Mouse (Mus musculus) kidney, adult 2 months (tissue): ENCODE results near the gene D430041D05Rik. TPM values are rescaled to one million over a fixed set of nuclear protein-coding genes. Genes with fewer than 3 reads are reported as not detected.
A peak's percentile ranks its signal among the peaks of the same experiment; 100 is the strongest.

Experiments used
- DNase-seq: peaks from one replicate; pipeline ENCODE4 v3.0.0; 2021
- H3K27ac ChIP-seq: fragments of 200-500 bp; 2 replicates; pipeline ENCODE4 v1.5.1; 2012; ENCODE audit warnings: low read depth, low read length, control low read depth, inconsistent platforms; ENCODE audit not compliant: insufficient read depth
- H3K27me3 ChIP-seq: fragments of 200-500 bp; replicated peaks from 2 replicates; pipeline ENCODE4 v1.6.1; 2012; ENCODE audit warnings: mild to moderate bottlenecking, moderate library complexity, low read length, inconsistent platforms; ENCODE audit not compliant: control insufficient read depth, insufficient read depth
- H3K36me3 ChIP-seq: fragments of 200-500 bp; 2 replicates; pipeline ENCODE4 v1.6.1; 2012; ENCODE audit warnings: mild to moderate bottlenecking, moderate library complexity, low read length, inconsistent platforms; ENCODE audit not compliant: control insufficient read depth, insufficient read depth
- H3K4me1 ChIP-seq: fragments of 200-500 bp; 2 replicates; pipeline ENCODE4 v1.6.1; 2011; ENCODE audit warnings: low read length; ENCODE audit not compliant: control insufficient read depth, insufficient read depth
- H3K4me3 ChIP-seq: fragments of 200-500 bp; 2 replicates; pipeline ENCODE4 v1.5.1; 2011; ENCODE audit warnings: mild to moderate bottlenecking, low read depth, low read length, control low read depth; ENCODE audit not compliant: insufficient read depth
- CTCF ChIP-seq: fragments of 200-500 bp; conservative IDR thresholded peaks from 2 replicates; pipeline ENCODE4 v1.5.1; 2011; ENCODE audit warnings: low read depth, mild to moderate bottlenecking, control low read depth, low read length, moderate library complexity, mixed read lengths; ENCODE audit not compliant: insufficient read depth, insufficient read length
- POLR2A ChIP-seq: fragments of 200-500 bp; IDR thresholded peaks from one replicate; pipeline ENCODE4 v1.6.1; 2011; ENCODE audit warnings: low read depth, low read length, control low read depth
- WGBS: fragments of 180-500 bp; shearing (Covaris S2); methylation state at CpG from one replicate; pipeline ENCODE4 v1.1.7; 2018; 5-methylcytosine and 5-hydroxymethylcytosine counted together
- polyA plus RNA-seq: library from polyadenylated mRNA; depleted of rRNA; stranded (reverse); fragments of >200 nt; gene quantifications from 2 replicates; pipeline ENCODE4 v1.2.3, GENCODE M21; 2012

D430041D05Rik gene
- polyA plus RNA-seq, 1 experiment, result 0.02 TPM

- WGBS, result 82% methylated on average over 8 of the region's 8 CpGs
- Histone ChIP-seq H3K27ac (no peak overlapping the region), H3K4me1 (no peaks in the 10 kb centered on the region), H3K27me3 (no peaks in the 10 kb centered on the region), H3K4me3 (no peak overlapping the region), H3K36me3 (no peaks in the 10 kb centered on the region)
- no peak for DNase-seq
- TF ChIP-seq POLR2A (no peak), CTCF (no peak)
Measured at GRCm38 (mm10) chr2:104316483-104316882, 94.3 kb downstream of the D430041D05Rik start.

- WGBS, result 49% methylated on average over 6 of the region's 6 CpGs
- H3K4me1 ChIP-seq, result no peaks in the 10 kb centered on the region
- H3K4me3 ChIP-seq, result no peak overlapping the region
- TF ChIP-seq POLR2A (no peak), CTCF (no peak)
- no peak overlapping the region for H3K27ac ChIP-seq
- no peak for DNase-seq
- H3K36me3 ChIP-seq, result no peaks in the 10 kb centered on the region
- H3K27me3 ChIP-seq, result no peaks in the 10 kb centered on the region
Measured at GRCm38 (mm10) chr2:104313246-104313645, 97.6 kb downstream of the D430041D05Rik start.

- Histone ChIP-seq H3K27ac (no peak overlapping the region), H3K36me3 (no peaks in the 10 kb centered on the region), H3K4me1 (no peaks in the 10 kb centered on the region), H3K27me3 (no peaks in the 10 kb centered on the region), H3K4me3 (no peak overlapping the region)
- no peak for DNase-seq
- no peak for TF ChIP-seq CTCF
- no peak for TF ChIP-seq POLR2A
- WGBS, result 76% methylated on average over 4 of the region's 4 CpGs
Measured at GRCm38 (mm10) chr2:104307102-104307501, 103.7 kb downstream of the D430041D05Rik start.

- TF ChIP-seq POLR2A, result no peak
- no peak for TF ChIP-seq CTCF
- H3K27ac ChIP-seq, result no peak overlapping the region
- no peak overlapping the region for H3K4me3 ChIP-seq
- 82% methylated on average over 5 of the region's 5 CpGs for WGBS
- no peaks in the 10 kb centered on the region for H3K36me3 ChIP-seq
- no peak for DNase-seq
- H3K4me1 ChIP-seq, result no peaks in the 10 kb centered on the region
- no peaks in the 10 kb centered on the region for H3K27me3 ChIP-seq
Measured at GRCm38 (mm10) chr2:104305722-104306121, 105.1 kb downstream of the D430041D05Rik start.

- H3K36me3 ChIP-seq, result no peaks in the 10 kb centered on the region
- TF ChIP-seq CTCF (no peak), POLR2A (no peak)
- no peak for DNase-seq
- 32% methylated on average over 1 of the region's 1 CpGs for WGBS
- no peaks in the 10 kb centered on the region for H3K4me1 ChIP-seq
- H3K27me3 ChIP-seq, result no peaks in the 10 kb centered on the region; the same call in 1 of the 2 replicates
- H3K4me3 ChIP-seq, result no peak overlapping the region
- H3K27ac ChIP-seq, result no peak overlapping the region
Measured at GRCm38 (mm10) chr2:104299912-104300311, 110.9 kb downstream of the D430041D05Rik start.

- peak; percentile 42 for DNase-seq
- no peaks in the 10 kb centered on the region; the same call in 1 of the 2 replicates for H3K27me3 ChIP-seq
- H3K27ac ChIP-seq, result no peak overlapping the region
- WGBS, result 5% methylated on average over 7 of the region's 7 CpGs
- H3K4me3 ChIP-seq, result no peak overlapping the region
- TF ChIP-seq CTCF (no peak), POLR2A (no peak)
- no peaks in the 10 kb centered on the region for H3K4me1 ChIP-seq
- H3K36me3 ChIP-seq, result no peaks in the 10 kb centered on the region
Measured at GRCm38 (mm10) chr2:104299160-104299559, 111.7 kb downstream of the D430041D05Rik start.

GRCm38 (mm10) chr2:104286821-104287220 lies 124.0 kb downstream of the D430041D05Rik start:
- Histone ChIP-seq H3K4me1 (no peaks in the 10 kb centered on the region), H3K27me3 (no peaks in the 10 kb centered on the region), H3K36me3 (no peaks in the 10 kb centered on the region), H3K4me3 (no peak overlapping the region), H3K27ac (no peak overlapping the region)
- DNase-seq, result no peak
- no peak for TF ChIP-seq CTCF
- no peak for TF ChIP-seq POLR2A
- 69% methylated on average over 3 of the region's 3 CpGs for WGBS

- Histone ChIP-seq H3K36me3 (no peaks in the 10 kb centered on the region), H3K27me3 (no peaks in the 10 kb centered on the region), H3K4me3 (no peak overlapping the region), H3K4me1 (no peaks in the 10 kb centered on the region), H3K27ac (no peak overlapping the region)
- TF ChIP-seq CTCF (no peak), POLR2A (no peak)
- WGBS, result 95% methylated on average over 8 of the region's 8 CpGs
- DNase-seq, result no peak
Measured at GRCm38 (mm10) chr2:104283401-104283955, 127.3 kb downstream of the D430041D05Rik start.
